14 mouse cellular contexts compared by ENCODE assay signal in genomic region chr16:43557385-43557784, GRCm38 (mm10).
DNase-seq lines count a peak whose midpoint lies in the region; ATAC-seq lines count a peak whose summit lies in the region.
"Had no signal": no experiment of that assay in that cellular context is flagged by ENCODE, and none has a peak within 500 bp of the region (broad histone marks: within the 10 kb centered on the region; RNA-seq: fewer than 3 reads in every experiment).

No protein-coding gene starts in this region.

- ATAC-seq in frontal cortex, adult (ENCODE audit: low TSS enrichment), result peak; percentile 67
- ATAC-seq in neural tube, embryonic 11.5 days (ENCODE audit: insufficient read depth, low FRiP score, low TSS enrichment), result no peak
- ATAC-seq in hindbrain, embryonic 14.5 days (ENCODE audit: low FRiP score), result no peak; the same call in 1 of the 2 replicates
- ATAC-seq: liver, embryonic 12.5 days had no signal

- no peaks in the 10 kb centered on the region for H3K9me3 ChIP-seq in neural tube, embryonic 11.5 days (ENCODE audit: control insufficient read depth, low read length)
- H3K9me3 ChIP-seq in hindbrain, embryonic 14.5 days (ENCODE audit: control insufficient read depth, low read length), result no peaks in the 10 kb centered on the region
- H3K9me3 ChIP-seq: liver, embryonic 12.5 days had no signal

- no peak overlapping the region for H3K4me2 ChIP-seq in neural tube, embryonic 11.5 days (ENCODE audit: low read depth)
- H3K4me2 ChIP-seq in hindbrain, embryonic 14.5 days (replicated peaks), result 0 out of 2 replicates have a peak overlapping the region, but pooled peaks have one; percentile 17
- H3K4me2 ChIP-seq: liver, embryonic 12.5 days had no signal

- intact Hi-C loops in gastrocnemius, postnatal 36 days (cut with DNase I), result no loop called here

- peak overlapping the region; percentile 20; the same call in 1 of the 2 replicates for H3K27ac ChIP-seq in neural tube, embryonic 11.5 days (ENCODE audit: low read depth, low read length)
- peak overlapping the region; percentile 64 for H3K27ac ChIP-seq in hindbrain, embryonic 14.5 days
- H3K27ac ChIP-seq: liver, embryonic 12.5 days had no signal

- 63% methylated on average over 5 of the region's 5 CpGs for WGBS in neural tube, embryonic 11.5 days
- WGBS in hindbrain, embryonic 14.5 days, result 35% methylated on average over 5 of the region's 5 CpGs

- H3K9ac ChIP-seq in neural tube, embryonic 11.5 days (ENCODE audit: low read length), result 0 out of 2 replicates have a peak overlapping the region, but pooled peaks have one; percentile 5
- H3K9ac ChIP-seq in hindbrain, embryonic 14.5 days, result peak overlapping the region; percentile 39
- H3K9ac ChIP-seq: liver, embryonic 12.5 days had no signal

- H3K4me3 ChIP-seq in neural tube, embryonic 11.5 days (ENCODE audit: low read depth, low read length), result no peak overlapping the region
- H3K4me3 ChIP-seq in hindbrain, embryonic 14.5 days (replicated peaks; ENCODE audit: low read length), result no peak overlapping the region
- H3K4me3 ChIP-seq: liver, embryonic 12.5 days had no signal

- no peaks in the 10 kb centered on the region for H3K4me1 ChIP-seq in neural tube, embryonic 11.5 days (ENCODE audit: control insufficient read depth, insufficient read depth, low read length)
- H3K4me1 ChIP-seq in hindbrain, embryonic 14.5 days (replicated peaks; ENCODE audit: control insufficient read depth, insufficient read depth, low read length), result peaks cover 14% of the 10 kb centered on the region
- H3K4me1 ChIP-seq: liver, embryonic 12.5 days had no signal

- H3K36me3 ChIP-seq in neural tube, embryonic 11.5 days (ENCODE audit: control insufficient read depth, insufficient read depth, low read length), result no peaks in the 10 kb centered on the region
- H3K36me3 ChIP-seq in hindbrain, embryonic 14.5 days (replicated peaks; ENCODE audit: control insufficient read depth, insufficient read depth), result no peaks in the 10 kb centered on the region
- H3K36me3 ChIP-seq: liver, embryonic 12.5 days had no signal

- no peaks in the 10 kb centered on the region for H3K27me3 ChIP-seq in neural tube, embryonic 11.5 days (ENCODE audit: control insufficient read depth, insufficient read depth, low read length)
- H3K27me3 ChIP-seq in hindbrain, embryonic 14.5 days (ENCODE audit: control insufficient read depth, insufficient read depth, low read length), result no peaks in the 10 kb centered on the region
- H3K27me3 ChIP-seq: liver, embryonic 12.5 days had no signal

- DNase-seq in frontal cortex, postnatal 25 days (ENCODE audit: low spot score in 2 of 2), result no peak
- DNase-seq in neural tube, embryonic 11.5 days (ENCODE audit: low spot score), result no peak
- no peak for DNase-seq in neural tube, embryonic 10.5 days (ENCODE audit: extremely low spot score, low spot score)
- DNase-seq in hindbrain, embryonic 14.5 days (ENCODE audit: low spot score), result no peak
- no peak for DNase-seq in c-Kit-positive CD71-positive TER-119-positive erythroid progenitor cells, embryonic 14.5 days (ENCODE audit: low spot score)
- DNase-seq in thymus, postnatal 10 days (ENCODE audit: low spot score in 2 of 2), result no peak
- DNase-seq in gastrocnemius, postnatal 36 days, result no peak
- DNase-seq: adrenal gland, adult 8-10 months; cerebellum, adult 11-12 months; kidney, postnatal 10 days; lung, postnatal 36 days; right cerebral cortex, postnatal 4 days had no signal
